Mouse (Mus musculus) activated CD4-positive, CD25-positive, alpha-beta regulatory T cell, adult 4 months (primary cell): Measurements from ENCODE around the gene Agap2. TPM values are rescaled to one million over a fixed set of nuclear protein-coding genes. Genes with fewer than 3 reads are reported as not detected.

Experiments used
- ATAC-seq: one replicate; pipeline ENCODE4 v1.8.0; 2017
- polyA plus RNA-seq, 2 experiments: library from polyadenylated mRNA; unstranded; fragments of 100-300 nt; shearing (Covaris generic); gene quantifications; one replicate each; pipeline ENCODE4 v1.2.1; 2017

Agap2 gene
- polyA plus RNA-seq, 2 experiments from 2014 or later: 20.4 to 29.9 TPM

GRCm38 (mm10) chr10:127078001-127078676 is 3.1 kb downstream of the Agap2 start:
- no peak for ATAC-seq

GRCm38 (mm10) chr10:127078677-127079575 is 3.8 kb downstream of the Agap2 start:
- no peak for ATAC-seq

- no peak for ATAC-seq
Measured at GRCm38 (mm10) chr10:127079665-127080391, 4.7 kb downstream of the Agap2 start.

- no peak for ATAC-seq
Measured at GRCm38 (mm10) chr10:127080901-127081780, 6.1 kb downstream of the Agap2 start.

GRCm38 (mm10) chr10:127081996-127082620 is 7.0 kb downstream of the Agap2 start:
- ATAC-seq: no peak

GRCm38 (mm10) chr10:127083292-127083914 is 8.3 kb downstream of the Agap2 start:
- ATAC-seq: no peak

GRCm38 (mm10) chr10:127083915-127084306 is 8.8 kb downstream of the Agap2 start:
- ATAC-seq: no peak

- ATAC-seq: no peak
Measured at GRCm38 (mm10) chr10:127085052-127085451, 10.0 kb downstream of the Agap2 start.

GRCm38 (mm10) chr10:127085633-127086032 is 10.5 kb downstream of the Agap2 start:
- ATAC-seq: peak; percentile 16

GRCm38 (mm10) chr10:127090560-127091411 is 15.7 kb downstream of the Agap2 start:
- no peak for ATAC-seq

GRCm38 (mm10) chr10:127091507-127092396 is 16.7 kb downstream of the Agap2 start:
- ATAC-seq: no peak

GRCm38 (mm10) chr10:127092742-127093141 is 17.7 kb downstream of the Agap2 start:
- ATAC-seq: no peak

GRCm38 (mm10) chr10:127094382-127094802 is 19.3 kb downstream of the Agap2 start:
- ATAC-seq: no peak

GRCm38 (mm10) chr10:127098514-127098913 is 23.4 kb downstream of the Agap2 start:
- no peak for ATAC-seq

- ATAC-seq: no peak
Measured at GRCm38 (mm10) chr10:127099191-127099590, 24.1 kb downstream of the Agap2 start.

- no peak for ATAC-seq
Measured at GRCm38 (mm10) chr10:127099868-127100267, 24.8 kb downstream of the Agap2 start.

GRCm38 (mm10) chr10:127100414-127100813 is 25.3 kb downstream of the Agap2 start:
- no peak for ATAC-seq

- no peak for ATAC-seq
Measured at GRCm38 (mm10) chr10:127101151-127101550, 26.1 kb downstream of the Agap2 start.

- no peak for ATAC-seq
Measured at GRCm38 (mm10) chr10:127103631-127104030, 28.5 kb downstream of the Agap2 start.
